Mouse (Mus musculus): ENCODE data around the gene Wdr18.

Gene Wdr18

GRCm38 (mm10) chr10:79959847-79960601 lies at the start of gene Wdr18:
TSS of gene Wdr18 (plus strand) at chr10:79960152.
- DNase-seq = peak; percentile 98

- DNase-seq = no peak
Observed at GRCm38 (mm10) chr10:79910556-79910955, 49.4 kb upstream of the Wdr18 start, which contains the start of gene Gm26602. TSS of gene Gm26602 (plus strand) at chr10:79910856.

GRCm38 (mm10) chr10:79912412-79912811 lies 47.5 kb upstream of the Wdr18 start:
- no peak for DNase-seq

GRCm38 (mm10) chr10:79914131-79914947 lies 45.6 kb upstream of the Wdr18 start:
- DNase-seq = no peak

GRCm38 (mm10) chr10:79914948-79915596 lies 44.9 kb upstream of the Wdr18 start:
- no peak for DNase-seq

GRCm38 (mm10) chr10:79916081-79916480 lies 43.9 kb upstream of the Wdr18 start:
- no peak for DNase-seq

- peak; percentile 93 for DNase-seq
Observed at GRCm38 (mm10) chr10:79916808-79917531, 43.0 kb upstream of the Wdr18 start, which contains the start of gene Kiss1r. TSS of gene Kiss1r (plus strand) at chr10:79916971.

- no peak for DNase-seq
Observed at GRCm38 (mm10) chr10:79917532-79918100, 42.3 kb upstream of the Wdr18 start.

GRCm38 (mm10) chr10:79918231-79919078 lies 41.5 kb upstream of the Wdr18 start:
- no peak for DNase-seq

GRCm38 (mm10) chr10:79919251-79919849 lies 40.6 kb upstream of the Wdr18 start:
- DNase-seq = no peak

GRCm38 (mm10) chr10:79920056-79920890 lies 39.7 kb upstream of the Wdr18 start:
- DNase-seq = no peak

- DNase-seq = no peak
Observed at GRCm38 (mm10) chr10:79920958-79921535, 38.9 kb upstream of the Wdr18 start, which contains the start of gene R3hdm4. TSS of gene R3hdm4 (minus strand) at chr10:79921208.

- no peak for DNase-seq
Observed at GRCm38 (mm10) chr10:79921572-79921971, 38.4 kb upstream of the Wdr18 start.

GRCm38 (mm10) chr10:79924998-79925784 lies 34.8 kb upstream of the Wdr18 start:
- DNase-seq = peak; percentile 91

GRCm38 (mm10) chr10:79925785-79926490 lies 34.0 kb upstream of the Wdr18 start:
- no peak for DNase-seq

- peak; percentile 97 for DNase-seq
Observed at GRCm38 (mm10) chr10:79926491-79927323, 33.2 kb upstream of the Wdr18 start, which contains the start of gene Arid3a. TSS of gene Arid3a (plus strand) at chr10:79927043.
